Mouse (Mus musculus) 416B (cell line): Measurements from ENCODE around the gene Tmtc1.
A peak's percentile ranks its signal among the peaks of the same experiment; 100 is the strongest.

Source experiments
- DNase-seq: peaks from one replicate; pipeline ENCODE4 v3.0.0; 2011; ENCODE audit warnings: low read depth

Tmtc1 gene

GRCm38 (mm10) chr6:148315106-148315505, 129.1 kb downstream of the Tmtc1 start:
- DNase-seq, result no peak

- no peak for DNase-seq
Measured at GRCm38 (mm10) chr6:148310981-148311380, 133.2 kb downstream of the Tmtc1 start.

- DNase-seq, result no peak
Measured at GRCm38 (mm10) chr6:148305821-148306220, 138.4 kb downstream of the Tmtc1 start.

GRCm38 (mm10) chr6:148305191-148305590, 139.0 kb downstream of the Tmtc1 start:
- DNase-seq, result no peak

GRCm38 (mm10) chr6:148302261-148302660, 141.9 kb downstream of the Tmtc1 start:
- DNase-seq, result no peak

GRCm38 (mm10) chr6:148297086-148297485, 147.1 kb downstream of the Tmtc1 start:
- DNase-seq, result no peak

- no peak for DNase-seq
Measured at GRCm38 (mm10) chr6:148296418-148296817, 147.8 kb downstream of the Tmtc1 start.

GRCm38 (mm10) chr6:148294506-148294905, 149.7 kb downstream of the Tmtc1 start:
- DNase-seq, result no peak

- no peak for DNase-seq
Measured at GRCm38 (mm10) chr6:148290865-148291264, 153.3 kb downstream of the Tmtc1 start.

GRCm38 (mm10) chr6:148283224-148283881, 160.8 kb downstream of the Tmtc1 start:
- DNase-seq, result peak; percentile 11

- no peak for DNase-seq
Measured at GRCm38 (mm10) chr6:148279240-148279639, 164.9 kb downstream of the Tmtc1 start.

- no peak for DNase-seq
Measured at GRCm38 (mm10) chr6:148276418-148276817, 167.8 kb downstream of the Tmtc1 start.

GRCm38 (mm10) chr6:148275046-148275445, 169.1 kb downstream of the Tmtc1 start:
- DNase-seq, result no peak

GRCm38 (mm10) chr6:148260729-148261101, 183.5 kb downstream of the Tmtc1 start:
- DNase-seq, result no peak

- DNase-seq, result no peak
Measured at GRCm38 (mm10) chr6:148259979-148260728, 184.0 kb downstream of the Tmtc1 start.

- no peak for DNase-seq
Measured at GRCm38 (mm10) chr6:148259074-148259473, 185.1 kb downstream of the Tmtc1 start.

GRCm38 (mm10) chr6:148257805-148258204, 186.4 kb downstream of the Tmtc1 start:
- peak; percentile 65 for DNase-seq

- DNase-seq, result no peak
Measured at GRCm38 (mm10) chr6:148256109-148256508, 188.1 kb downstream of the Tmtc1 start.

GRCm38 (mm10) chr6:148255395-148256053, 188.7 kb downstream of the Tmtc1 start:
- no peak for DNase-seq

GRCm38 (mm10) chr6:148249221-148249620, 195.0 kb downstream of the Tmtc1 start:
- DNase-seq, result no peak

- peak; percentile 81 for DNase-seq
Measured at GRCm38 (mm10) chr6:148248625-148249024, 195.6 kb downstream of the Tmtc1 start.

GRCm38 (mm10) chr6:148246544-148246943, 197.6 kb downstream of the Tmtc1 start:
- DNase-seq, result no peak

GRCm38 (mm10) chr6:148244836-148245235, 199.4 kb downstream of the Tmtc1 start:
- no peak for DNase-seq
